Mouse (Mus musculus): ENCODE results near the gene Bdh2. TPM values are rescaled to one million over a fixed set of nuclear protein-coding genes. Genes with fewer than 3 reads are reported as not detected.

Gene Bdh2
- total RNA-seq, 2 experiments from 2014 or later: 3.2 to 4.0 TPM

DNA sequence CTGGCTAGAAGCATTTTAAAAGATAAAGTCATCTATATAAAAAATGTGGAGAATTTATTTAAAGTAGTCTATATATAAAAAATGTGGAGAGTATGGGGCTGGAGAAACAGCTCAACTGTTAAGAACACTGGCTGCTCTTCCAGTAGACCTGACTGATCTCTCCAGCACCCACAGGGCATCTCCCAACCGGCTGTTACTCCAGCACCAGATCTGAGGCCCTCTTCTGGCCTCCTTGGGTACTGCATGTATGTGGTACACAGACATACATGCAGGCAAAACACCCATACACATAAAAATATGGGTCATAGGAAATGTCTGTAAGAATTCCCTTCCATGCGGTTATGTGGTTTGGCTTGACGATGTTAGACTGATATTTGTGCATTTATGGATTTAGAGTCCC is 47.5 kb downstream of the Bdh2 start:
- no peak overlapping the region for H3K27ac ChIP-seq
- no peak for DNase-seq (ENCODE audit: extremely low spot score in 1 of 2, low spot score in 2 of 2)
- H3K4me3 ChIP-seq: no peak overlapping the region
- peak; percentile 50 for TF ChIP-seq CTCF (IDR thresholded peaks at IDR 0.05)
- intact Hi-C loops (cut with DNase I): no loop called here

DNA sequence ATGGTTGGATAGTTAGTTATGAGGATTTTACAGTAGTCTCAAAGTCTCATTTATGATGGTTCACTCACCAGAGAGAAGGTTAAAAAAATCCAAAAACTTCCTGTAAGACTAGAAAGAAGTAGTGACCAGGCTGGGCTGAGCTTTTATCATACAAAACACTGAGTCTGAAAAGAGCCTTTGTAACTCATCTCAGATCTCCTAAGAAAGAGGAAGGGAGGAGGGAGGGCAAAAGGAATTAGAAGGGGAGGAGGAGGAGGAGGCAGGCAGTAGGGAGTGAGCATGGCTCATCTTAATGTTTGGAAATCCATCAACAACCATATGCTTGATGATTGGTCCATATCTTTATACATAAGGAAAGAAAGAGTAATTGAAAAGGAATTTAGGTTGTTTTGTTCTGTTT is 51.7 kb downstream of the Bdh2 start:
- H3K4me3 ChIP-seq: no peak overlapping the region
- no peak for DNase-seq (ENCODE audit: extremely low spot score in 1 of 2, low spot score in 2 of 2)
- H3K27ac ChIP-seq: no peak overlapping the region
- no peak for TF ChIP-seq CTCF (IDR thresholded peaks at IDR 0.05)
- intact Hi-C loops (cut with DNase I): no loop called here

DNA sequence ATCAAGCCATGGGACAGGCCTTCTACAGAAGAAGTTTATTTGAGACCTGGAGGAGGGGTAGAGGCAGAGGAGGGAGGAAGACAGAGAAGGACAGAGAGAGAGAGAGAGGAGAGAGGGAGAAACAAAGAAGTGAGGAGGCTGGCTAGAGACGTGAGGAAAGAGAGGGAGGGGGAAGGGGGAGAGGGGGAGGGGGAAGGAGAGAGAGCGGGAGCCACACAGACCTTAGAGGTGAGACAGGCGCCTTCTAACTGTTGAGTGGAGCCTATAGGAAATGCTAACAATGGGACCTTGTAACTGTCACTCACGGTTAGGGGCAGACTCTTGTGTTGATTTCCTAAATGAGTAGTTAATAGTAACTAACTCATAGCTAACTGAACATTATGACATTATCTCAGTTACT is 52.7 kb downstream of the Bdh2 start:
- no peak for TF ChIP-seq CTCF (IDR thresholded peaks at IDR 0.05)
- no peak overlapping the region for H3K27ac ChIP-seq
- DNase-seq (ENCODE audit: extremely low spot score in 1 of 2, low spot score in 2 of 2): no peak
- intact Hi-C loops (cut with DNase I): no loop called here
- H3K4me3 ChIP-seq: no peak overlapping the region

DNA sequence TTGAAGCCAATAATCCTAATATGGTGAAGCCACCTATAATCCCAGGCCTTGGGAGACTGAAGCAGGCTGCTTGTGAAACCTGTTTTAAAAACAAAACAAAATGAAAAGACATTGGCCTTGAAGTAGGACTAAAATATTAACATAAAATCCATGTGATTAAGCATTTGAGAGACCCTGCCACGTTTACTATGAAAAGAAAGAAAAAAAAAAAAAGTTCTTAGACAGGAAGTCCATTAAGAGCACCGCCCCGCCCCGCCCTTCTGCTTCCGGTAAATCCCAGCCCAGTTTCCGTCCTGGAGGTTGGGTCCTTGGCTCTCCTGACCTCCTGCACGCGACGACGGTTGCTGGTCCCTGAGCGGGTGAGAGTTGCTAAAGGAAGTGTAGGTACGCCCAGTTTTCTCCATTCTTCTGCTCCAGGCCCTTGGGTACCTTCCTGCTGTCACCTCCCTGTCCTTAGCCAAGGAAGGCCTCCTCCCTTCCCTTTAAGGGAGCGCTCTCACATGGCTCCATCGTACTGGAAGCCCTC is 66.8 kb downstream of the Bdh2 start, which contains the start of gene Slc9b1:
TSS of gene Slc9b1 (plus strand) at position 291 of the 526 bp plus-strand sequence.
- no peak within 1 kb of the TSS for H3K27ac ChIP-seq
- no peak for TF ChIP-seq CTCF (IDR thresholded peaks at IDR 0.05)
- no peak for DNase-seq (ENCODE audit: extremely low spot score in 1 of 2, low spot score in 2 of 2)
- no peak within 1 kb of the TSS for H3K4me3 ChIP-seq
- intact Hi-C loops (cut with DNase I): no loop called here

DNA sequence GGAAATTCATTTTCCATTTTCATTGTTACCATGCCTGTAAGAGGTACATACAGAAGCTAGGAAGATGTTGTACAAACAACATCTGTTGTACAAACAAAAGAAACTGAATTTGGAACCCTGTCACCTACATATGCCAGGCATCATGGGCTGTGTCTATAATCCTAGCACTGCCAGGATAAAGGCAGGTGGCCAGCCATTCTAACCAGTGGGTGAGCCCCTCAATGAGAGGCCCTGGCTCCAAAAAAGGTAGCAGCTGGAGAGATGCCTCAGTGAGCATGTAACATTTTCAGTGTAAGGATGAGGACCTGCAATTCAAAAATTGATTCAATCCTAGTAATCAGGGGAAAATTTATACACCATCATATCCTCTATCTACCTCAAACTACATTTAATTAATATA is 68.0 kb downstream of the Bdh2 start:
- Histone ChIP-seq H3K27ac (no peak overlapping the region), H3K4me3 (no peak overlapping the region)
- no peak for DNase-seq (ENCODE audit: extremely low spot score in 1 of 2, low spot score in 2 of 2)
- no peak for TF ChIP-seq CTCF (IDR thresholded peaks at IDR 0.05)
- intact Hi-C loops (cut with DNase I): no loop called here

DNA sequence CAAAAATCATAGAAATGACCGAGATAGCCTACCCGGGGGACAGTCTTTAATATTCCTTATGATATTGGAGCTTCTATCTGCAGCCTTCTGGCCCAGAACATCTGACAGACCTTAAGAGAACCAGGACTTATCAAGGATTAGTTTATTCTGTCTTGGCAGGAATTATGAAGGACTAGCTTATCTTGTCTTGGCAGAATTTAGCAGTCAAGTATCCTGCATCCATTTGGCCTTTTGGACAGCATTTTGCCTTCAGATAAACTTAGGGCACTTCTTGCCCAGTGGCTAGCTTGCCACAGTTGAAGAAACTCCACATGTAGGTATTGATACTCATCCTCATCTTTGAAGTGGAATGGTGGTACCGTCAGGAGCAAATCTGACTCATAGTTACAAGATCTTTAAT is 70.8 kb downstream of the Bdh2 start:
- Histone ChIP-seq H3K27ac (no peak overlapping the region), H3K4me3 (no peak overlapping the region)
- no peak for DNase-seq (ENCODE audit: extremely low spot score in 1 of 2, low spot score in 2 of 2)
- no peak for TF ChIP-seq CTCF (IDR thresholded peaks at IDR 0.05)
- intact Hi-C loops (cut with DNase I): no loop called here

Other genes starting within 250 kb of the Bdh2 start
- 1 to 10 TPM in 1 of 2 experiments, under 1 TPM in 1; 0.91 to 1.4 TPM for gene Cenpe, start 68.7 kb upstream of the Bdh2 start, total RNA-seq (2021)
- 1 to 10 TPM; 3.8 to 4.0 TPM for gene Slc9b2, start 26.5 kb downstream of the Bdh2 start, total RNA-seq (2021)
- gene Slc9b1, start 66.8 kb downstream of the Bdh2 start, total RNA-seq (2021): under 1 TPM in 1 of 2 experiments, not detected in 1; 0.52 TPM
- 10 to 100 TPM; 38.7 to 39.3 TPM for gene Cisd2, start 142.7 kb downstream of the Bdh2 start, total RNA-seq (2021)
- gene Ube2d3, start 156.9 kb downstream of the Bdh2 start, total RNA-seq (2021): 100 to 1,000 TPM; 225 to 229 TPM
- gene Manba, start 204.4 kb downstream of the Bdh2 start, total RNA-seq (2021): 10 to 100 TPM in 1 of 2 experiments, 1 to 10 TPM in 1; 8.9 to 15.5 TPM

Data from left cerebral cortex, adult 2 months (tissue).